Mouse (Mus musculus) lung, postnatal 0 days (tissue): Measurements from ENCODE around the gene Mum1l1.

Experiments
- CTCF ChIP-seq: IDR thresholded peaks from 2 replicates; pipeline ENCODE4 v1.5.1; 2016; ENCODE audit warnings: antibody characterized with exemption, mild to moderate bottlenecking
- EP300 ChIP-seq: IDR thresholded peaks from 2 replicates; pipeline ENCODE4 v1.6.1; 2016; ENCODE audit warnings: antibody characterized with exemption, mild to moderate bottlenecking, control low read depth

DNA sequence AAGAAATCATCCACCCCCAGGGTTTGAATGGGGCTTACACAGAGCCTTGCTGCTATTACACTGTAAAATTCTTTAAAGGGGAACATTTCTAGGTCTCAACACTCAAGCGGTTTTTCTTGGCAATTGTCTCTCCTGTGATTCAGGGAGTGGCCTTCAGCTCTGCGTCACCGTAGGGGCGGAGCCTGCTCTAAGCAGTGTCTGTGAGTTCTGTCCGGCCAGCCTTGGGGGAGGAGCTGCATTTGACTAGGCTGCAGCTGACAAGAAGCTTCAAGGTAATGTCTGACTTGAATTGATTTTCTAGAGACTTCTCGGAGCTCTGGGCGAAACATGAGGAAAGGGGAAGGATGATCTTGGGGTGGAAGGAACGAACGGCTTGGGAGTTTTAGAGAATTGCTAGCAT is 21.3 kb downstream of the Mum1l1 start:
- TF ChIP-seq CTCF (no peak), EP300 (no peak)
